Mouse (Mus musculus) lung, postnatal 14 days (tissue): ENCODE results near the gene Pbx4.

Source experiments
- DNase-seq: peaks from one replicate; pipeline ENCODE4 v3.0.0; 2021

Gene Pbx4

DNA sequence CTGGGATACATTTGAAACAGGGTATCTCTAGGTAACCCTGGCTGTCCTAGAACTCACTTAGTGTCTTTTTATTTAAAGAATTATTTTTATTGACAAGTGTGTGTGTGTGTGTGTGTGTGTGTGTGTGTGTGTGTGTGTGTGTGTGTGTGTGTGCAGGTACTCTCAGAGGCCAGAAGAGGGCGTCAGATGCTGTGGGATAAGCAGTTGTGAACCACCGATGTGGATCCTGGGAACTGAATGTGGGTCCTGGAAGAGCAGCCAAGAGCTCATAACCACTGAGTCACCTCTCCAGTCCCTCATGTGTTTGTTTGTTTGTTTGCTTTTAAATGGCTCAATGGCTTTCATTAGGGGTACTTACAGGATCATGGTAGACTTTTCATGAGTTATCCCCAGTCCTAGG lies 17.4 kb upstream of the Pbx4 start:
- DNase-seq: no peak

GRCm38 (mm10) chr8:69815396-69815795 lies 16.9 kb upstream of the Pbx4 start:
- DNase-seq: no peak

GRCm38 (mm10) chr8:69820466-69820865 lies 11.8 kb upstream of the Pbx4 start:
- DNase-seq: no peak

- DNase-seq: no peak
Observed at GRCm38 (mm10) chr8:69821971-69822385, 10.3 kb upstream of the Pbx4 start.

- peak; percentile 67 for DNase-seq
Observed at GRCm38 (mm10) chr8:69822386-69823191, 9.7 kb upstream of the Pbx4 start, which contains the start of gene Lpar2. Lpar2 (plus strand) TSS chr8:69822429.

DNA sequence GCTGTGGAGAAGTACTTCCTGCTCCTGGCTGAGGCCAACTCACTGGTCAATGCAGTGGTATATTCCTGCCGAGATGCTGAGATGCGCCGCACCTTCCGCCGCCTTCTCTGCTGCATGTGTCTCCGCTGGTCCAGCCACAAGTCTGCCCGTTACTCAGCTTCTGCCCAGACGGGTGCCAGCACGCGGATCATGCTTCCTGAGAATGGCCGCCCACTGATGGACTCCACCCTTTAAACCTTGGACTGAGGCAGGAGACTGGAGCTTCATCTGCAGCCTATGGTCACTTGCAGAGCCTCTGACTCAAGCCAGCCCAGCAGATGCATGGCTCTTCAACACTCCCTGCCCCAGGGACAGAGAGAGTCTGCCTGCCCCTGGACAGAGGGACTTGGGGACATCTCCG lies 5.9 kb upstream of the Pbx4 start:
- no peak for DNase-seq

- DNase-seq: no peak
Observed at GRCm38 (mm10) chr8:69837057-69837682, 4.9 kb downstream of the Pbx4 start.

DNA sequence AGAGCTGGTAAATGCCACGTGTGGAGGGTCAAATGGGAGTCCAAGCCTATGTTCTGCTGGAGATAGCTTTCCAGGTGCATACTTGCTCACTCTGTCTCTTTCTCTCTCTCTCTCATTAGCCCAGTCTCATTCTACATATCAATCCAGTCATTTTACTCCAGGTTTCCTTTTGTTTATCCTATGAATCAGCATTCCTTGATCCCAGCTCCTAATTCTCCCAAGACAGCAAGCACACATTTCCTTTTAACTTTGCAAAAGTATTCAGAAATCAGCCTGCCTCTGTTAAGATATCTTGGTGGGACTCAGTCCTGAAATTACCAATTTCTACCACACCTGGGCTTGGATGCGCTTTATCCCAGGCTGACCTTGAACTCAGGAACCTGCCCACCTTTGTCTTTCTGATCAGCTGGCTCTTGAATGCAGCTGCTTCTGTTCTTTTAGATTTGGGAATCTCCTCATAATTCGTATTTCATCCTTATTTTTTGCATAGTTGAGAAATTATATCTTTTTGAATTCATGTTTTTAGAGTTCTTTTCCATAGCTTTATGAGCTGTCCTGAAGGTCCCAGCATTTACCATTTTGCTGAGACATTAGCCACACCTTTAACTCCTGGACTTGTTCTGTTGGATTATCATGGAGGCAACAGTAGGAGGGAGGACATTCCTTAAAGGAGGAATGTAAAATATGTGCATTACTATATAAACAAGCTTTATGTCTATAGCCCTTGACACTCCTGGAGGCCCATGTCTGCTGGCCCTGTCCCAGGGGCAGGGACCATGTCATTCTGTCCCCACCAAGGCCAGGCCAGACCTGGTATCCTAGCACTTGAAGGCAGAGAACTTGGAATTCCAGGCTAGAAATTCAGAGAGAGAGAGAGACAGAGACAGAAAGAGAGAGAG lies 15.1 kb downstream of the Pbx4 start:
- DNase-seq: no peak

GRCm38 (mm10) chr8:69848951-69849350 lies 16.7 kb downstream of the Pbx4 start:
- peak; percentile 35 for DNase-seq

DNA sequence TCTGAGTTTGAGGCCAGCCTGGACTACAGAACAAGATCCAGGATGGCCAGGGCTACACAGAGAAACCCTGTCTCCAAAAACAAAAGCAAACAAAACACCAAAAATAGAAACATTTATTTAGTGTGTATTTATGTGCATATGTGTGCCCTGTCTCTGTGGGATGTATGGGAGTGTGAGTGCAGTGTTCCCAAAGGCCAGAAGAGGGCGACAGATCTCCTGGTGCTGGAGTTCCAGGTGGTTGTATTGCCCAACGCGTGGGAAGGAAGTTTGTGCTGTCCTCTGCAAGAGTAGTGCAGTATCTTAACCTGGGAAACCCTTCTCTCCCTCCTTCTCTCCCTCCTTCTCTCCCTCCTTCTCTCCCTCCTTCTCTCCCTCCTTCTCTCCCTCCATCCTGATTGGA lies 17.6 kb downstream of the Pbx4 start:
- DNase-seq: no peak

- DNase-seq: no peak
Observed at GRCm38 (mm10) chr8:69850926-69851506, 18.7 kb downstream of the Pbx4 start.

GRCm38 (mm10) chr8:69853869-69854268 lies 21.6 kb downstream of the Pbx4 start:
- no peak for DNase-seq

- DNase-seq: no peak
Observed at GRCm38 (mm10) chr8:69860807-69861206, 28.5 kb downstream of the Pbx4 start.

DNA sequence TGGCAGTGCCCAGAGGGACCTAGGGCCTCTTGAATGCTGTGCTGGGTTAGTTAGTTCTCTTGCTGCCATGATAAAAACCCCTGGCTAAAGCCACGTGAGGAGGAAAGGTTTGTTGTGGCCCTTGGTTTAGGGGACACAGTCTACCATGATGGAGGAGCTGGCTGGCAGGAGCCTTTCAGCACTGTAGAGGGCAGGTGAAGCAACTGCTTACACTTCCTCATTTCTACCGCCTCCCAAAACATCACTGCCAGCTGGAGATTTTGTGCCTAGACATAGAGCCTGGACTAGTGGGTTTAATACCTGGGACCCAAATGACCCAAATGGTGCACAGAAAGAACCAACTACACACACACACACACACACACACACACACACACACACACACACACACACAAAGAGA lies 29.0 kb downstream of the Pbx4 start:
- no peak for DNase-seq

GRCm38 (mm10) chr8:69863387-69864020 lies 31.2 kb downstream of the Pbx4 start:
- no peak for DNase-seq

GRCm38 (mm10) chr8:69864180-69864579 lies 31.9 kb downstream of the Pbx4 start:
- DNase-seq: no peak

- DNase-seq: peak; percentile 28
Observed at GRCm38 (mm10) chr8:69867696-69868326, 35.5 kb downstream of the Pbx4 start.

- no peak for DNase-seq
Observed at GRCm38 (mm10) chr8:69870003-69870765, 37.9 kb downstream of the Pbx4 start.

DNA sequence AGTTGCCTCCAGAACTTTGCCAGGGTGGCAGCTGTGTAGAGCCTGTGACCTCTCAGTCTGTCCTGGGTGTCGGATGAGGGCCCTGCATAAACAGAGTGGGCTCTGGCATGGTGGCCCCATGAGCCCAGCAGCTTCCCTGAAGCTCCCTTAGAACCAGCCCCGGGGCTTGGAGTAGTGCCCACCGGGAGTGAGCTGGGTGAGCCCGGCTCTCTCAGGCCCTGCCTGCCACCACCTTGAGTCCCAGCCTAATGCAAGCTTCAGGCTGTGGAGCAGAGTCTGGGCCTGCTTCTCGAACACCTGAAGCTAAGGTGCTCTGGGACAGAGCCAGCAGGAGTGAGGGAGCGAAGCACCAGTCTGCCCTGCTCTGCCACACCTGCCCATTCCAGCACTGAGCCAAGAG lies 38.6 kb downstream of the Pbx4 start:
- no peak for DNase-seq

GRCm38 (mm10) chr8:69874155-69874554 lies 41.9 kb downstream of the Pbx4 start:
- peak; percentile 74 for DNase-seq

DNA sequence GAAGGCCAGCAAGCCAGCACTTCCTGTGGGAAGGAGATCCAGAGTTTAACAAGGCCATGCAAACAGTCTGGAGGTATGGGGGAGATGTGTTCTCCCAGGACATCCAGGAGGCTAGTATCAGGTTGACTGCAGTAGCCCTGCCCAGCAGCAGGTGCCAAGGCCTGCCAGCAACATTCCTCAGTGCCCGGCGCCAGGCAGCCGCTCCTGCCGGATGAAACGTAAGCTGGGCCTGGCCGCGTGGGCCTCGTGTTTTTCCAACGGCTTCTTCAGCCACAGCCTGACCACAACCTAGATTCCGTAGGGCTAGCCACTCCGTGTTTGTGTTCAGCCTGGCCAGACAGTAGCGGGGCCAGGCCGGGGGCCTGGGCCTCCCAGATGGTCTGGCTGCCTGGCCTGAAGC lies 42.4 kb downstream of the Pbx4 start:
- no peak for DNase-seq
